Mouse (Mus musculus): ENCODE data around the gene Rin1. TPM values are rescaled to one million over a fixed set of nuclear protein-coding genes. Genes with fewer than 3 reads are reported as not detected.
A peak's percentile ranks its signal among the peaks of the same experiment; 100 is the strongest.

The Rin1 gene
- polyA plus RNA-seq, 1 experiment from 2014 or later = 3.0 TPM

GRCm38 (mm10) chr19:5060365-5061330 is 10.4 kb downstream of the Rin1 start:
- Histone ChIP-seq H3K9me3 (replicated peaks; ENCODE audit: control insufficient read depth, low read length) (no peaks in the 10 kb centered on the region), H3K4me1 (ENCODE audit: control insufficient read depth, insufficient read depth, low read length) (peaks cover 43% of the 10 kb centered on the region), H3K4me3 (ENCODE audit: low read depth, low read length) (no peak overlapping the region), H3K36me3 (ENCODE audit: control insufficient read depth, insufficient read depth, low read length) (no peaks in the 10 kb centered on the region), H3K4me2 (no peak overlapping the region), H3K9ac (ENCODE audit: low read depth, low read length) (no peak overlapping the region), H3K27ac (ENCODE audit: low read depth, low read length) (peak overlapping the region; percentile 50), H3K27me3 (ENCODE audit: control insufficient read depth, insufficient read depth, low read length) (no peaks in the 10 kb centered on the region)
- ATAC-seq (replicated peaks; ENCODE audit: insufficient number of reproducible peaks, low FRiP score, low TSS enrichment) = no peak
- WGBS (ENCODE audit: insufficient replicate concordance) = 32% methylated on average over 5 of the region's 5 CpGs

- no peaks in the 10 kb centered on the region for H3K36me3 ChIP-seq (ENCODE audit: control insufficient read depth, insufficient read depth, low read length)
- no peaks in the 10 kb centered on the region for H3K27me3 ChIP-seq (ENCODE audit: control insufficient read depth, insufficient read depth, low read length)
- no peak overlapping the region for H3K9ac ChIP-seq (ENCODE audit: low read depth, low read length)
- H3K4me3 ChIP-seq (ENCODE audit: low read depth, low read length) = no peak overlapping the region
- H3K27ac ChIP-seq (ENCODE audit: low read depth, low read length) = no peak overlapping the region
- no peaks in the 10 kb centered on the region for H3K9me3 ChIP-seq (replicated peaks; ENCODE audit: control insufficient read depth, low read length)
- ATAC-seq (replicated peaks; ENCODE audit: insufficient number of reproducible peaks, low FRiP score, low TSS enrichment) = no peak
- WGBS (ENCODE audit: insufficient replicate concordance) = 80% methylated on average over 5 of the region's 5 CpGs
- H3K4me2 ChIP-seq = no peak overlapping the region
- H3K4me1 ChIP-seq (ENCODE audit: control insufficient read depth, insufficient read depth, low read length) = peaks cover 44% of the 10 kb centered on the region
Observed at GRCm38 (mm10) chr19:5062041-5062440, 11.8 kb downstream of the Rin1 start.

GRCm38 (mm10) chr19:5062446-5062845 is 12.2 kb downstream of the Rin1 start:
- H3K9me3 ChIP-seq (replicated peaks; ENCODE audit: control insufficient read depth, low read length) = no peaks in the 10 kb centered on the region
- no peak overlapping the region for H3K9ac ChIP-seq (ENCODE audit: low read depth, low read length)
- ATAC-seq (replicated peaks; ENCODE audit: insufficient number of reproducible peaks, low FRiP score, low TSS enrichment) = no peak
- no peaks in the 10 kb centered on the region for H3K36me3 ChIP-seq (ENCODE audit: control insufficient read depth, insufficient read depth, low read length)
- no peak overlapping the region for H3K4me2 ChIP-seq
- WGBS (ENCODE audit: insufficient replicate concordance) = 58% methylated on average over 6 of the region's 6 CpGs
- no peak overlapping the region for H3K27ac ChIP-seq (ENCODE audit: low read depth, low read length)
- peaks cover 48% of the 10 kb centered on the region for H3K4me1 ChIP-seq (ENCODE audit: control insufficient read depth, insufficient read depth, low read length)
- H3K4me3 ChIP-seq (ENCODE audit: low read depth, low read length) = no peak overlapping the region
- no peaks in the 10 kb centered on the region for H3K27me3 ChIP-seq (ENCODE audit: control insufficient read depth, insufficient read depth, low read length)

GRCm38 (mm10) chr19:5065104-5065503 is 14.8 kb downstream of the Rin1 start:
- Histone ChIP-seq H3K9ac (ENCODE audit: low read depth, low read length) (0 out of 2 replicates have a peak overlapping the region, but pooled peaks have one; percentile 16), H3K27ac (ENCODE audit: low read depth, low read length) (0 out of 2 replicates have a peak overlapping the region, but pooled peaks have one; percentile 35), H3K36me3 (ENCODE audit: control insufficient read depth, insufficient read depth, low read length) (no peaks in the 10 kb centered on the region), H3K4me3 (ENCODE audit: low read depth, low read length) (no peak overlapping the region), H3K9me3 (replicated peaks; ENCODE audit: control insufficient read depth, low read length) (no peaks in the 10 kb centered on the region), H3K4me1 (ENCODE audit: control insufficient read depth, insufficient read depth, low read length) (peaks cover 44% of the 10 kb centered on the region), H3K4me2 (no peak overlapping the region), H3K27me3 (ENCODE audit: control insufficient read depth, insufficient read depth, low read length) (peaks cover 13% of the 10 kb centered on the region)
- 64% methylated on average over 7 of the region's 7 CpGs for WGBS (ENCODE audit: insufficient replicate concordance)
- no peak for ATAC-seq (replicated peaks; ENCODE audit: insufficient number of reproducible peaks, low FRiP score, low TSS enrichment)

GRCm38 (mm10) chr19:5067040-5067799 is 16.9 kb downstream of the Rin1 start:
- H3K4me2 ChIP-seq = peak overlapping the region; percentile 94
- no peaks in the 10 kb centered on the region for H3K9me3 ChIP-seq (replicated peaks; ENCODE audit: control insufficient read depth, low read length)
- no peak for ATAC-seq (replicated peaks; ENCODE audit: insufficient number of reproducible peaks, low FRiP score, low TSS enrichment)
- H3K27me3 ChIP-seq (ENCODE audit: control insufficient read depth, insufficient read depth, low read length) = peaks cover 13% of the 10 kb centered on the region
- H3K4me1 ChIP-seq (ENCODE audit: control insufficient read depth, insufficient read depth, low read length) = peaks cover 39% of the 10 kb centered on the region
- WGBS (ENCODE audit: insufficient replicate concordance) = 1% methylated on average over 15 of the region's 15 CpGs
- H3K9ac ChIP-seq (ENCODE audit: low read depth, low read length) = peak overlapping the region; percentile 71; the same call in 1 of the 2 replicates
- H3K4me3 ChIP-seq (ENCODE audit: low read depth, low read length) = peak overlapping the region; percentile 58
- no peaks in the 10 kb centered on the region for H3K36me3 ChIP-seq (ENCODE audit: control insufficient read depth, insufficient read depth, low read length)
- peak overlapping the region; percentile 85 for H3K27ac ChIP-seq (ENCODE audit: low read depth, low read length)

GRCm38 (mm10) chr19:5067867-5068569 is 17.7 kb downstream of the Rin1 start, which contains the start of gene Cd248:
Cd248 (plus strand) TSS chr19:5068078.
- ATAC-seq (replicated peaks; ENCODE audit: insufficient number of reproducible peaks, low FRiP score, low TSS enrichment) = peak; percentile 46
- H3K36me3 ChIP-seq (ENCODE audit: control insufficient read depth, insufficient read depth, low read length) = no peaks in the 10 kb centered on the region
- WGBS (ENCODE audit: insufficient replicate concordance) = 1% methylated on average over 50 of the region's 56 CpGs
- peak within 1 kb of the TSS; percentile 94 for H3K4me2 ChIP-seq
- H3K27ac ChIP-seq (ENCODE audit: low read depth, low read length) = peak within 1 kb of the TSS; percentile 85
- peaks cover 13% of the 10 kb centered on the region for H3K27me3 ChIP-seq (ENCODE audit: control insufficient read depth, insufficient read depth, low read length)
- H3K4me1 ChIP-seq (ENCODE audit: control insufficient read depth, insufficient read depth, low read length) = peaks cover 44% of the 10 kb centered on the region
- peak within 1 kb of the TSS; percentile 58 for H3K4me3 ChIP-seq (ENCODE audit: low read depth, low read length)
- peak within 1 kb of the TSS; percentile 71 for H3K9ac ChIP-seq (ENCODE audit: low read depth, low read length)
- no peaks in the 10 kb centered on the region for H3K9me3 ChIP-seq (replicated peaks; ENCODE audit: control insufficient read depth, low read length)

GRCm38 (mm10) chr19:5068570-5069234 is 18.4 kb downstream of the Rin1 start:
- peaks cover 44% of the 10 kb centered on the region for H3K4me1 ChIP-seq (ENCODE audit: control insufficient read depth, insufficient read depth, low read length)
- 42% methylated on average over 21 of the region's 21 CpGs for WGBS (ENCODE audit: insufficient replicate concordance)

More at GRCm38 (mm10) chr19:5068570-5069234, 18.4 kb downstream of the Rin1 start:
- Histone ChIP-seq H3K4me2 (peak overlapping the region; percentile 94), H3K4me3 (ENCODE audit: low read depth, low read length) (peak overlapping the region; percentile 58), H3K9me3 (replicated peaks; ENCODE audit: control insufficient read depth, low read length) (no peaks in the 10 kb centered on the region), H3K9ac (ENCODE audit: low read depth, low read length) (peak overlapping the region; percentile 71), H3K27ac (ENCODE audit: low read depth, low read length) (no peak overlapping the region), H3K36me3 (ENCODE audit: control insufficient read depth, insufficient read depth, low read length) (no peaks in the 10 kb centered on the region), H3K27me3 (ENCODE audit: control insufficient read depth, insufficient read depth, low read length) (peaks cover 13% of the 10 kb centered on the region)
- no peak for ATAC-seq (replicated peaks; ENCODE audit: insufficient number of reproducible peaks, low FRiP score, low TSS enrichment)
